Mouse (Mus musculus) thymus, adult 2 months (tissue): ENCODE measurements at regions not wholly inside any gene's neighbourhood (a gene's known extent, or its start where the extent isn't known, plus 50 kb on each side); places are given as distances from the start of the nearest gene placed in this dataset.

Source experiments
- CTCF ChIP-seq: fragments of 200-500 bp; IDR thresholded peaks from 2 replicates; pipeline ENCODE4 v1.5.1; 2012; ENCODE audit warnings: mild to moderate bottlenecking, control low read depth, low read length, moderate library complexity, borderline replicate concordance; ENCODE audit not compliant: control insufficient read depth, poor library complexity, insufficient read depth; ENCODE audit errors: extremely low read depth
- POLR2A ChIP-seq: fragments of 200-500 bp; IDR thresholded peaks from 2 replicates; pipeline ENCODE4 v1.6.1; 2012; ENCODE audit warnings: mild to moderate bottlenecking, low read length, control low read depth, moderate library complexity; ENCODE audit not compliant: control insufficient read depth, poor library complexity, insufficient read depth; ENCODE audit errors: extremely low read depth

DNA sequence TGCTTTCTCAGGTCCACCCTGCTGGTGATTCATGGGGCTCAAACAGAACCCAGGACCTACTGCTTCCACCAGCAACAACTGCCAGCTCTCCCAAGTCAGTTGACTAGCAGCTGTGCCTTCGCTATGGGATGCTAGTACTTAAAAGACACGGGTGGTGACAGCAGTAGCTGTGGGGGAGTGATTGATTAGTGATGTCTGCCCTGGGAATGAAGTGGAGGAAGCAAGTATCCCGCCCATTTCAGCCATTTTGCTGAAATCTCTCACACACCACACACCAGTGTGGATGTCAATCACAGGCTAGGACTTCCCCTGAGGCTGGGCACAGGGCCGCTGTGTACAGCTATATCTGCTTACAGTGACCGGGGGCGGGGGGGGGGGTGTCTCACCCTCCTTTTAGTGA lies 153.2 kb downstream of the Matn1 start:
- TF ChIP-seq CTCF (no peak), POLR2A (no peak)
